Comparison of ENCODE assay signal across 15 mouse cellular contexts in the genomic region with DNA sequence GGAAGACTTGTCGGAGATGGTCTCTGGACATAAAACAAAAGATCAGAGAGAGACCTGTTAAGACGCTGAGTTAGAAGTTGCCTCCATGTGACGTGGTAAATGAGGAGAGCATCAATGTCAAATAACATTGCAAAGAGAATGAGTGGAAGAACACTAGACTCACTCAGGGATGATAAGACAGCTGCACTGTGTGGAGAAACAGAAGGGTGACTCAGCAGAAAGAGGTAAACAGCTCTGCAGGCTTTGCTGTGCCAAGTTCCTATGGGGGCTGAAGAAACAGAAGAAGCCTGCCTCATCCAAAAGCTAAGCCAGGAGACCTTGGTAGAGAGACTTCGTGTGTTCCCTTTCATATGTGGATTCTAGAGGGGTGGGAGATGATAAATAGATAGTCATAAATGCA.
DNase-seq lines count a peak whose midpoint lies in the region.
"Had no signal": no experiment of that assay in that cellular context is flagged by ENCODE, and none has a peak within 500 bp of the region (broad histone marks: within the 10 kb centered on the region; RNA-seq: fewer than 3 reads in every experiment).

No protein-coding gene starts in this region.

- peak; percentile 33 to 61 for DNase-seq in frontal cortex, adult 2 months (ENCODE audit: extremely low spot score in 1 of 2, low spot score in 1 of 2)
- no peak for DNase-seq in frontal cortex, postnatal 25 days (ENCODE audit: low spot score in 2 of 2)
- DNase-seq in right cerebral cortex, adult 18-20 months = peak; percentile 55
- DNase-seq in right cerebral cortex, postnatal 14 days = no peak
- peak; percentile 83 for DNase-seq in brain, adult 2 months (ENCODE audit: low read depth, low spot score)
- peak; percentile 59 for DNase-seq in telencephalon, adult 2 months (ENCODE audit: low read depth, low spot score)
- no peak for DNase-seq in ovary, postnatal 14 days (ENCODE audit: low spot score)
- DNase-seq: adrenal gland, postnatal 14 days; cerebellum, adult 11 months; cerebellum, postnatal 10 days; kidney, adult 2 months; kidney, postnatal 25 days; lung, adult 18-20 months; retina, postnatal 1 day; thymus, adult 18-20 months had no signal

Comparison
In these comparisons a context has a peak if more than half of its experiments do, and no peak if none do; other contexts are left out.
1. DNase-seq: peak in frontal cortex, adult 2 months (2 of 2), right cerebral cortex, adult 18-20 months (single experiment), brain, adult 2 months (single experiment) and telencephalon, adult 2 months (single experiment); none in frontal cortex, postnatal 25 days (0 of 2), right cerebral cortex, postnatal 14 days (single experiment) and ovary, postnatal 14 days (single experiment).